In genomic region chr13:63153397-63153796, GRCm38 (mm10) we compare ENCODE assay signal across 10 mouse cellular contexts.
A peak's percentile ranks its signal among the peaks of the same experiment; 100 is the strongest.
DNase-seq lines count a peak whose midpoint lies in the region; ATAC-seq and TF ChIP-seq lines count a peak whose summit lies in the region.
"Had no signal": no experiment of that assay in that cellular context is flagged by ENCODE, and none has a peak within 500 bp of the region (broad histone marks: within the 10 kb centered on the region; RNA-seq: fewer than 3 reads in every experiment).

No protein-coding gene starts in this region.

- peak; percentile 69 for ATAC-seq in kidney, postnatal 0 days (replicated peaks; ENCODE audit: low FRiP score, low read depth)

- H3K36me3 ChIP-seq in kidney, postnatal 0 days (ENCODE audit: insufficient read depth, low read length), result no peaks in the 10 kb centered on the region

- peak overlapping the region; percentile 60 for H3K27ac ChIP-seq in kidney, postnatal 0 days
- H3K27ac ChIP-seq: macrophage had no signal

- TF ChIP-seq POLR2A in lung, adult 2 months (IDR thresholded peaks at IDR 0.05; ENCODE audit: borderline replicate concordance, extremely low read depth, low read depth, low read length), result no peak

- no peak overlapping the region for H3K9ac ChIP-seq in kidney, postnatal 0 days (ENCODE audit: low read depth, low read length)

- H3K4me2 ChIP-seq in kidney, postnatal 0 days (ENCODE audit: low read length), result no peak overlapping the region

- WGBS in lung, adult 2 months, result 38% methylated on average over 2 of the region's 2 CpGs
- WGBS in kidney, postnatal 0 days, result 9% methylated on average over 2 of the region's 2 CpGs

- no peaks in the 10 kb centered on the region for H3K27me3 ChIP-seq in kidney, postnatal 0 days (ENCODE audit: insufficient read depth, low read length)

- no peak for TF ChIP-seq CTCF in lung, adult 2 months (IDR thresholded peaks at IDR 0.05; ENCODE audit: insufficient read depth, low read length)
- no peak for TF ChIP-seq CTCF in kidney, postnatal 0 days (IDR thresholded peaks at IDR 0.05; ENCODE audit: low read depth)

- no peaks in the 10 kb centered on the region for H3K9me3 ChIP-seq in kidney, postnatal 0 days (replicated peaks; ENCODE audit: low read length)

- H3K4me3 ChIP-seq in lung, adult 2 months (replicated peaks; ENCODE audit: extremely low read depth, low read depth, low read length), result no peak overlapping the region
- H3K4me3 ChIP-seq in kidney, postnatal 0 days (replicated peaks; ENCODE audit: low read depth, low read length), result no peak overlapping the region

- peaks cover 18% of the 10 kb centered on the region for H3K4me1 ChIP-seq in lung, adult 2 months (ENCODE audit: control insufficient read depth, insufficient read depth, low read length)
- H3K4me1 ChIP-seq in kidney, postnatal 0 days (replicated peaks; ENCODE audit: insufficient read depth, low read length), result peaks cover 8% of the 10 kb centered on the region; the same call in 1 of the 2 replicates

- DNase-seq in lung, adult 18-20 months, result peak; percentile 19 to 36
- no peak for DNase-seq in lung, adult 2 months
- peak; percentile 43 for DNase-seq in forelimb bud, embryonic 11.5 days (ENCODE audit: low read depth, low spot score)
- peak; percentile 91 for DNase-seq in kidney, postnatal 0 days (ENCODE audit: low spot score)
- DNase-seq in lung, postnatal 25 days (ENCODE audit: low spot score), result peak; percentile 47
- no peak for DNase-seq in embryo, embryonic 10 days (ENCODE audit: low spot score)
- DNase-seq in yolk sac, embryonic 10.5 days (ENCODE audit: low spot score), result no peak
- DNase-seq: layer of hippocampus, adult 9-11 months; right cerebral cortex, postnatal 4 days had no signal

Comparison
In these comparisons a context has a peak if more than half of its experiments do, and no peak if none do; other contexts are left out.
1. DNase-seq: peak in lung, adult 18-20 months (2 of 2), forelimb bud, embryonic 11.5 days (single experiment), kidney, postnatal 0 days (single experiment) and lung, postnatal 25 days (single experiment); none in lung, adult 2 months (single experiment), embryo, embryonic 10 days (single experiment) and yolk sac, embryonic 10.5 days (single experiment).